Mouse (Mus musculus) cerebellum, adult 9-11 months (tissue): Measurements from ENCODE around the gene Mrpl50.
"Not testable (repeated sequence)": the region's sequence is repeated elsewhere in the genome, so short reads cannot be mapped to it uniquely, and the experiment has no call there.

ENCODE experiments used
- DNase-seq: peaks from one replicate; pipeline ENCODE4 v3.0.0; 2022

The Mrpl50 gene

DNA sequence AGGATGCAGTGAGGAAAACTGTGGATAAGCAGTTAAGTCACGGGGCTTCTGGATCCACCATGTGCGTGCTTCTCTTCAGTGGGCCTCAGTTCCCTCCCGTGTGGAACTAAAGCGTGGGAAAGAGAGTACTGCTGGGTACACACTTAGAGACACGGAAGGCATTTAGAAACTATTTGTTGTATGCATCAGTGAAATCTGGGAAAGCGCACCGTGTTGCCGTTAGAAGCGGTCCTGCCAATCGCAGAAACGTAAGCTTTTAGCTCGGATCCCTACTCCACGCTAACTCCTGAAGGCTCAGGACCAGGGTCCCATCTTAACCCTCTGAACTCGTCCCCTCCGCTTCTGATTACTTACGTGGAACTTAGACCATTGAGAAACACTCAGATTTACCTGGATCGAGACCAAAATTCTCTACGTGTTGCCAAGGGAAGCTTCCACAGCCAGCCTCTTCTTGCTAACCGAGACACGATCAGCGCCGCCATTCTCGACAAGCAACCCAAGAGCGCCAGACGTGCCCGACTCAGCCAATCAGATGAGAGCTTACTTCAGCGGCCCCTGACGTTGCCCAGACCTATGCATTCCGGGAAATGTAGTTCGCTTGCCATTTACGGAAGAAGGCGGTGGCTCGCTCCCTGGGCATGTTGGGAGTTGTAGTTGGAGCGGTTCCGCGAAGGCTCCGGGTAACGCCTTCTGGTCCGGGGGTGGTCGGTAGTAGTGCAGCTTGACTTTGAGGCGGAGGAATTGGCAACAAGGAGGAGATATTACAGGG lies at the start of gene Mrpl50, which contains the start of gene Zfp189:
Gene Mrpl50, minus strand, starts transcription at position 522 of the 769 bp plus-strand sequence.
Gene Zfp189, plus strand, starts transcription at position 605 of the 769 bp plus-strand sequence.
- peak; percentile 96 for DNase-seq

DNA sequence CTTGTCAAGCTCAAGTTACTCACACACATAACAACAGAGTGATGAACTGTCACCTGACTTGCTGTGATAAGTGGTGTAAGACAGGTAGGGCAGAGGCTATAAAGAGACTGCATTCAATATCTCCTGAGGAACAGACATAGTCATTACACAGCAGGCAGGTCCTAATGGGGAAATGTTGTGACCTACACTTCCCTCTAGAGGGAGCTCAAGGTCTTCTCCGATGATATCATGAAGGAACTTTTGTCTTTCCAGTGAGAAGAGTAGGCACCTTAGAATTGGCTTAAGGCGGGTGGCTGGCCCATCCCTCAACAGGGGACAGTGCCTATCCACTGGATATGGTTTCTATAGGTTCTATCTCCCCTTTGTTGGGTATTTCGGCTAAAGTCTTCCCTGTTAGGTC lies 46.7 kb upstream of the Mrpl50 start:
- DNase-seq: peak; percentile 70

DNA sequence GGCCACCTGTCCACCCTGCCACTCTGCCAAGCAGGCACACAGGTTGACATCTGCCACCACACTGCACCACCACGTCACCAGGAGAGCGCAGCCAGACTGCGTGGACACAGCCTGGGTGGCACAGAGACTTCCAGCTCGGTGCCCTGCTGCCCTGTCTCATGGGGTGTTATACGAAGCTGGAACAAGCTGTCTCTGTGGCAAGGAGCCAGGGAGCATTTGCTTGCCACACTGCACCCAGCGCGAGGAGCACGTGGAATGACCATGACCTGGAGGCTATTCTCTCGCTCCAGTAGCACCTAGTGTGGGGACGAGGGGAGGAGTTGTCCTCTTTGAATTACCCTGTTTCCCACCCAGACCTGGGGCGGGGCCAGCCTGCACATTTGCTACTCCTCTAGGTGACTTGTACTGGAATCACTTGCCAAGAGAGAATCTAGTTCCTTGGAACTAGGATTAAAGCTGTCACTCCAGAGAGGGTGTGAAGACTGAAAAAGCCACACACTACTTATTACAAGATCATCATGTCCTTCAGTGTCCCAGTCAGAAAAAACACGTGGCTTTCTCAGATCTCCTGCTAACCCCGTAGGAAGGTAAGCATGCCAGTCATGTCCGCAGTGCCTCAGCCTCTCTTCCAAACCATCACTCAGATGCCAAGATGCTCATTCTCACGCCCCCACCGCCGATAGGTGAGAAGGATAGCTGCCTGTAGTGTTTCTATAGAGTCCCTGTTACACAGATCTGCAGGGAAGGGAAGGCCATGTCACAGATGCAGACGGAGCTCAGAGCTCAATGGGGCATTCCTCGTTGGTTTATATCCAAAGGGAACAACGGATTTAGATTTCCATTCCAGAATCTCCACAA lies 39.3 kb upstream of the Mrpl50 start:
- peak; percentile 89 for DNase-seq

DNA sequence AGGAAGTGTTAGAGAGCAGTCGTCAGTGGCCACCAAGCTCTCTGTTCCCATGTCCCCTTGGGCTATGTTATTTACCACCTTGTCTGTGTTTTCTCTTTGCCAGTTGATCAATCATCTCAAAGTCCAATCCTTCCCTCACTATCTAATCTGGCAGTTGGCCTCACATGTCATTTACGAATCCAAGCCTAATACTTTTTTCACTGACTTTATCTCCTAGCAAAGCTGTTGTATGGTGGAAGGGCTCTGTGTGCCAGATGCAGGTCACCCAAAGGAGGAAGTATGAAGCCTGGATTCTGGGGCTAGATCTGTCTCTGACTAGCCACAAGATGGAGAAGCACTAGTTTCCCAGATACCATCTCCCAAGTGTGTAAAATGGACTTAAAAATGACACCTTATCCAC lies 37.3 kb upstream of the Mrpl50 start:
- DNase-seq: no peak

DNA sequence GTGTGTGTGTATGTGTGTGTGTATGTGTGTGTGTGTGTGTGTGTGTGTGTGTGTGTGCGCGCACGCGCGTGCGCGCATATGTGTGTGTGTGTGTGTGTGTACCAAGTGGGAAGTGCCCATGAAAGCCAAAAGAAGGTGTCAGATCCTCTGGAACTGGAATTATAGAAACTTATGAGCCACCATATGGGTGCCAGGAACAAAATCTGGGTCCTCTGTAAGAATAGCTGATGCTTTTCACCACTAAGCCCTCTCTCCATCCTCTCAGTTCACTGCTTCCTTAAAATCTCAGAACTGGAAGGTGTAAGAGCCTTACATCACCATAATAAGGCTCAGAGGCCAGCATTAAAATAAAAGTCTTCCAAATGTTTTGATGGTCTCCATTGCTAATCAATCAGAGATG lies 36.5 kb upstream of the Mrpl50 start:
- no peak for DNase-seq

DNA sequence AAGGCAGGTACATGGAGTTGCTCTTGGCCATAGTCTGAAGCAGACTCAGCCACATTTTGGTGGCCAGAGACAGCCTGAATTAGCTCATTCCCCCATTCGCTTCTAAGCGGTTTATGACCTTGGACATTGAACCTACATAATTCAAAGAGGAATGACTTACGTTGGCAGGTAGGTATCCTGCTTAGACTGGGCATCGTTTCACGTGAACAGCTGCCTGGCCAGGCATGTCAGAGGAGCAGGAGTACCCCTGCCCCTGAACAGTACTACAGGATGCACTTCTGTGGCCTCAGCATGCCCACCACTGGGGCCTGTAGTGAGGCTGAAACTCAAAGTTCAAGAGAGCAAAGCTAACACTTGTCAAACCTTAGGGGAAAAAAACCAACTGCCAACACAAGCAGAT lies 32.5 kb upstream of the Mrpl50 start:
- no peak for DNase-seq

DNA sequence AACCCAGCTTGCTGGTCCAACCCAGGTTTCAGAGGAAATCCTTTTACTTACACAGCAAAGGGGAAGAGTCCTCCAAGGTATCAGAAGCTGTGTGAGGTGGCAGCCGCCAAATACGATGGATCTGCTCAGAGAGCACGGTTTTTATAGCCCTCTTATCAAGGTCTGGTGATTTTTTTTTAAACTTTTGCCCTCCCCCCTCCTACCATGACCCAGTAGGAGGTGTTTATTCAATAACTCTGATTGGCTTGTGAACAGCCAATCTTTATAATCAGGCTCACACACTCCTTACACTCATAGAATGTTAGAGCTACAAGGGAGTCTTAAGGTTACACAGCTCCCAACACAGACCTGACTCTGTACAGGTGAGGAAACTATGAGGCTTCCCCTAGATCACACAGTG lies 28.5 kb upstream of the Mrpl50 start, which contains the start of gene Aldob:
Gene Aldob, minus strand, starts transcription at position 164 of the 400 bp plus-strand sequence.
- no peak for DNase-seq

DNA sequence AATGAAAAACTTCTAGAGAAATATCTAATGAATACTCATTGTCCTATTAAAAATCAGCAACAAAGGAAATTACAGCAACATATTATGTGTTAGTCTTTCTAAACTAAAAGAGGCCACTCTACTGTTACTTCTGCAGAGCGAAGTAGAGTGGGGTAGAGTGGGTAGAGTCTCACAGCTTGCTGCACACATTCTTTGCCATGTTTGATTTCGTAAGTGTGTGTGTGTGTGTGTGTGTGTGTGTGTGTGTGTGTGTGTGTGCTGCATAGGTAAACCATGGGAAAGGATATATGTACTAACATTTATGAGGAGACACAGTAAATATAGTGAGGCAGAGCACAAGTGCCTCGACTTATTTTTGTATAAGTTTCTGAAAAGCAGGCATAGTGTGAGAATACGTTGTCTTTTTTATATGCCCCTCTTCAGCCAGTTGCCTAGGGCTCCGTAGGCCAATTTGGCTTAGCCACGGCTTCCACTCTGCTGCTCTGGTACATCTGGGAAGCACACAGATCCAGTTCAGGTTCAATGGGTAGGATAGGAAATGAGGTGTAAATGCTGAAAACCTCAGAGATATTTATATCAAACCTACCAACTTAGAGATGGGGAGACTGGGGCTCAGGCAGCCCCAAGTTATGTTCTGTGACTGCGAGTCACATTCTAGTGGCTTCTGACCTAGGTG lies 26.8 kb upstream of the Mrpl50 start:
- DNase-seq: no peak

DNA sequence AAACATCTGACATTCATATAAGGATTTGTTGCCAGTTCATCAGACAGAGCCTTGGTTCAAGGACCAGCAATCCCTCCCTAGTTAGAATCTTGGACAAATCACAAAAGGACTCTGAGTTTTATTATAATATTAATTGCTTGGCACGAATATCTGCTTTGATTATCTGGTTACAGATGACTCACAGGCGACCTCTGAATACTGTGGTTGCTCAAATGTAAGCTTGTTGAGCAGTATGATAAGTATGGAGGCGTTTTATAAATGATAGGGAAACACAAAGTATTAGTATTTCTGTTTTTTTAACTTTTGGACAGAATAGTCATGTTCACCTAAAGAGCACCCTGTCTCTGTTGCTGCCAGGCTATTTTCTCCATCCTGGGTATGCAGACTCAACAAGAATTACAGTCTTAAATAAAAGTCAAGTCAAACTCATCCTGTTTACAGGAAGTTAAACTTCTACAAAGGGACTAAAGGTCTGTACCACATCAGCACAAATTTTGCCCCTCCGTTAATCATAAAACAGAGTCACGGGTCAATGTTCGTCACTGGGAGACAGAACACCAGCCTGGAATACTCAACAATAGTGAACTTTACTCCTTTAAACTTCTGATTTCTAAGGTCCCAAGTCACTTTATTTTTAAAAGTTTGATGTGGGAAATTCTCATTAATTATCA lies 26.1 kb upstream of the Mrpl50 start:
- no peak for DNase-seq

DNA sequence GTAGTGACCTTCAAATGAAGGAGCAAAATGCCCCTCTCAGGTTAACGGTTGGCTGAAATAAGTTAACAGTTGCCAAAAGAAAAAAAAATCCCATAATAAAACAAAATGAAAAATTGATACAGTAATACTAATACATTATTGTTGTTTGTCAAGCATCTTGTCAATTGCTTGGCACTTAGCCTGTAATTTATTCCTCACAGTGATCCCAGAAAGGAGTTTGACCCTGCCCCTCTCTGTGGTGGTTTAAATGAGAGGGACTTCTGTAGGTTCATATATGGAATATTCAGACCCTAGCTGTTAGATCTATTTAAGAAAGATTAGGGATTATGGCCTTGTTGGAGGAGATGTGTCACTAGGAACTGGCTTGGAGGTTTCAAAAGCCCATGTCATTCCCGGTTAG lies 25.1 kb upstream of the Mrpl50 start:
- DNase-seq: no peak

DNA sequence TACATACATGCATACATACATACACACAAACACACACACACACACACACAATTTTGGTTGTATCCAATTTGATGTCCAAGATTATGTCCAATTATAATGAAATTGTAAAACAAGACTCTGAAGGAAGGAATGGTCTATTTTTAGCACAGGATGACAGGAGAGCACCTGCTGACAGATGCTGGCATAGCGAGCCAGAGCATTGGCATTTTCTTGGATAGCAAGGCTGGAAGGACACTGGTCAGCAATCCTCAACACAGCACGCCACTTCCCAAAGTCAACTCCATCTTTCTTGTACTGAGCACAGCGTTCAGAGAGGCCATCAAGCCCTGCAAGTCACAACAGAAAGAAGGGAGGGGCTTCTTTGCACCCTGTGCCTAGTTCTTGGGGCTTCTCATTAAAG lies 20.1 kb upstream of the Mrpl50 start:
- no peak for DNase-seq

DNA sequence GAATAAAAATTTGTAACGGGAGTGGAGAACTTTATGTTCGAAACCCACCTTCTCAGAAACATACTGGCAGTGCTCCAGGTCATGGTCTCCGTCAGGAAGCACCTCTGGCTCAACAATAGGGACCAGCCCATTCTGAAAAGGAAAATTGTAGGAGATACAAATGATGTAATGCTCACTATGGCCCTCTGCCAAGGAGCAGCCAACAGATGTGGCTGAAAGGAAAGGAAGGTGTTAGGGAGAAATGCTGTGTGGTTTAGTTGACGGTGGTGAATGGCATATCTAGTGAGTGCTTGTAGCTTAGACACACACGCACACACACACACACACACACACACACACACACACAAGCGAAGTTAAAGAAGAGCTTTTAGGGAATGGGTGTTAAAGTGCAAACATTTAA lies 18.8 kb upstream of the Mrpl50 start:
- no peak for DNase-seq

DNA sequence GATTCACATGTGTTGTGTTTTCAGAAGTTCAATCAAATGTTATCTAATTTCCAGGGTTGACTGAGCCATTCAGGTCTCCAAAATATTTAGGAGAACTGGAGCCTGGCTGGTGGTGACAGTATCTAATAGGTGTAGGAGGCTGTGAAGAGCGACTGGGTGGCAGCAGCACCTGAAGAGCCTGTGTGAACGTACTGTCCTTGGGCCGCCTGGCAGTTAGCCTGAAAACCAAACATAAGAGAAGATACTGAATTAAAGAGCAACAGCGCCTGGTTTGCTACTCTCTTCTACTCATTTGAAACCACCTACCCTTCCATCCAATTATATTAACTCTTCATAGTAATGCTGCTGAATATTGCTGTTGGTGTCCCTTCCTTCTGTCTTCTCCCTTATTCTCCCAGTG lies 15.8 kb upstream of the Mrpl50 start:
- no peak for DNase-seq

DNA sequence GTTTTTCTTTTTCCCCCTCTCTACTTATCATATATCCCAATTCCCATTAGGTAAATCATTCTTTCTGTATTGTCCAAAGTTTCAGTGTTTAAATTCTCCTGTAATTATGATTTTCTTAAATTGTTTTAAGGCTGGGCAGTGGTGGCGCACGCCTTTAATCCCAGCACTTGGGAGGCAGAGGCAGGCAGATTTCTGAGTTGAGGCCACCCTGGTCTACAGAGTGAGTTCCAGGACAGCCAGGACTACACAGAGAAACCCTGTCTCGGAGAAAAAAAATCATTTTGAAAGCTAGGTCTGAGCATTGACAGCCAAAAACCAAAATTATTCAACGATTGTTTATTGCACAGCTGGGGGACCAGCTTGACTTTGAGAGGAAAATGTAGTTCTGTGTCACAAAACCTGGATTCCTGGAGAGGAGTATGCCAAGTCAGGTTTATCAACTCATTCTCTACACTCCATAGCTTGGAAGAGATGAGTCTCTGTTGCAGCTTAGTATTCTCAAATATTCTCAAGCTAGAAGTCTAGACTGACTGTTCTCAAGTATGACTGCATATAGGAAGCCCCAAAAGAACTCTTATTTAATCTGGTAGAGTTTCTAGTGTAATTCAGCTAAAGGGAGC lies 14.9 kb upstream of the Mrpl50 start:
- DNase-seq: no peak

DNA sequence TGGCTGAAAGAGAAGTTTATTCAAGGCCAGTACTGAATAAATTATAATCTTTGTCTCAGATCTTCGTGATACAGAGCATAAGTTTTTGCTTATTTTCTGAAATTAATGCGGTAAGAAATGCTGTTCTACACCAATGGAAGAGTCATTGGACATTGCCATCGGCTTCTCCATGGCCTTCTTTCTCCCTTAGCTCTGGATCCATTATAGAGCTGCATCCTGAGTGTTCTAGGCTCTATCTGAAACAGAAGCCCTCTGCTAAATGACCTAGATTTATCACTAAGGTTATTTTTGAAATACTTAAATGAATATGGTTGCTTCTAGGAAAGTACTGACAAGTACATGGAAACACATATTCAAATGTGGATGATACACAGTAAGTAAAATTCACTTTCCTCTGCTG lies 14.1 kb upstream of the Mrpl50 start:
- DNase-seq: no peak

DNA sequence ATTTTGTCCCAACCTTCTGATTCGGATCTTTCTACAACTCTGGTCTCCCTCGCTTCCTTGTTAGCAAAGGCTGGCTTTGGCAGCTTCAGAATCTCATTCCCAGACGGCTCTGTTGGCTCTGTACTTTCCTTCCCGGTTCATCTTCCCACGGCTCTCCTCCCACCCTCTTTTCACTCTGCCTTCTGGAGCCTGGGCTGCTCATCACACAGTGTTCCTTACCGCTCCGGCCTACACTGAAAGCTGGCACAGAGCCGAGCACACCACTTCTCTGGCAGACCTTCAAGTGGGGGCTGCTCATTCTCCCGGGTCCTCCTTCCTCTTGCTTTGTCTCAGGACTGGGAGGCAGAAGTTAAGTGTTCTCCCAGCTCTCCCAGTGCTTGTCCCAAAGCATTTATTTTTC lies 1.7 kb upstream of the Mrpl50 start:
- DNase-seq: peak; percentile 52

DNA sequence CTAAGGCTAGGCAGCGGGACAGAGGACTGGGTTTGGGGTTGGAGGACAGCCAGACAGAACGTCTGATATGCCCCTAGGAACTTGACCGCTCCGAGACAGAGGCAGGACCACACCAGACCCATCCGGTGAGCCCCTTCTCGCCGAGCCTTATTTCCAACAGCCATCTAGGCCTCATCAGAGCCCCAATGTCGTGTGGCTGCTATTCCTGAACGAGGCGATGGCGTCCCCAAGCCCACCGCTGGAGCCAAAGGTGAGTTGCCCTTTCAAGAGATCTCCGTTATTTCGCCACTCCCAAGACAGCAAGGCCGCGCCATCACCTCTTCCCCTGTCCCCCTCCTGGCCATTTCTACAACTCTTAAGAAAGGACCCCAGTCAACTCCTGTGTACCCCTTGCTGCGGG lies 453 bp upstream of the Mrpl50 start:
- DNase-seq: no peak

DNA sequence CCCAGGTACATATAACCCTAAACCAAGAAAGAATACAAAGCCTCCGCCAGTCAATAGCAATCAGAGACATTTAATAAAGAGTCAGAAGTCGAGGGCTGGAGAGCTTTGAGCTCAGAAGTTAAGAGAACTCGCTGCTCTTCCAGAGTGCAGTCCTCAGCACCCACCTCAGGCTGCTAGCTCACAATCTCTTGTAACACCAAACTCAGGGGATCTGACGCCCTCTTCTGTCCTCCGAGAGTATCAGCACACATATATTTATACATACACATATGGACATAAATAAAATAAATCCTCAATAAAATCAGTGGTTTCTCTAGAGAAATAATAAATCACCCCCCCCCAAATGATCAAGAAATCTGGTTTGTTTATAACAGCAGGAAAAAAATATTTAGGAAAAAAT lies 1.4 kb downstream of the Mrpl50 start:
- no peak for DNase-seq

DNA sequence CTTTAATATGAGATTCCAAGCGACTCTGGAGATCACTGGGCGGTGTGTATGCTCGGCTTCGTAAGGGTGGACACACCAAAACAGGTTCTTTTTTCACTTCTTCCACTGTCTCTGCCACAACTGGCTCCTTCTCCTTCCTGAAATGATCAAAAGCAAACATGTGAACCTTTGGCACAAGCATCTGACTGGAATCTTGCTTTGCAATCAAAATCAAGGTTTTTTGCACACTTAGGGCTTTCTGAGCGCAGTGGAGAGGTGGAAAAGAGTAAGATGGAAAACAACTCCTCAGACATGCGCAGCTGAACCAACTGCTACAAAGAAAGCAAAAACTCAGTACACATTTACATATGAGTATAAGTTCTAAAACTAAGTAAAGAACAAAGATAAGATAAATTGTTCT lies 6.5 kb downstream of the Mrpl50 start:
- no peak for DNase-seq

DNA sequence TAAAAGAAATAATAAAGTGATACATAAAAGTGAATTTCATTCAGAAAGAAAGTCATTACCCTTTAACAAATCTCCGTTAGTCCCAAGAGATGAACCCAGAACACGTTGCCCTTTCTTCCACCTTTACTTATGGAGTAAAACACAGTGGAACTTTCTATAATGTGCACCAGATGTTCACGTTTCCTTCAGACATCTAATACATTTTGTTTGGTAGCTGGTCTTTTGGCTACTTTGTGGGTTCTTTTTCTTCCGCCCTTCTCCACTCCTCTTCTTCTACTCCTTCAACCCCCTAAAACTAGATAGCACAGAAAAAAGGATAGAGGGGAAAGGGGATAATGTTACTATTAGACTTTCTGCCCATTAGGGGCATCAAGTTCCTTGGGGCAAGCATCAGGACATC lies 8.3 kb downstream of the Mrpl50 start:
- DNase-seq: no peak

DNA sequence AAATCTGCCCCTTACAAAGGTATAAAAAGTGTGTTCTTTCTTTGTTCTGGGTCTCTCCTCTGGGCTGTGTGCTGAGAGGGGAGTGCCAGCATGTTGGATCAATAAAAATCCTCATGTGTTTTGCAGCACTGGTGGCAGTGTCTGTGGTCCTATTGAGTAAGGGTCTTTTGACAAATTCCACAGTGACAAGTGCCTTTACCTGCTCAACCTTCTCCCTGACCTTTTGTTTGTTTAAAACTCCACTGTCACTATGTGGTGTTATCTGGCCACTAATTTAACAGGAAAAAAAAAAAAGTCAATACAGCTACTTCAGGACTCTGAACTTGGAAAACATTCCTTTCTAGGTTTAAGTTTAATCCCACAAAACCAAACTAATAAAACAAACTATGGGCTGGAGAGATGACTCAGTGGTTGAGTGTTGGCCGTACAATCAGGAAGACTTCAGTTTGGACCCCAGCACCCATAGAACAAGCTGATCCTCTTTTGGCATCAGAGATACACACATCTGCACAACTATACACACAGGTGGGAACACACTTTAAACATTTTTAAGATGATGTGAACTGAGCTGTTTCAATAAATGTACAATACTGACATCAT lies 10.6 kb downstream of the Mrpl50 start:
- not testable (repeated sequence) for DNase-seq

DNA sequence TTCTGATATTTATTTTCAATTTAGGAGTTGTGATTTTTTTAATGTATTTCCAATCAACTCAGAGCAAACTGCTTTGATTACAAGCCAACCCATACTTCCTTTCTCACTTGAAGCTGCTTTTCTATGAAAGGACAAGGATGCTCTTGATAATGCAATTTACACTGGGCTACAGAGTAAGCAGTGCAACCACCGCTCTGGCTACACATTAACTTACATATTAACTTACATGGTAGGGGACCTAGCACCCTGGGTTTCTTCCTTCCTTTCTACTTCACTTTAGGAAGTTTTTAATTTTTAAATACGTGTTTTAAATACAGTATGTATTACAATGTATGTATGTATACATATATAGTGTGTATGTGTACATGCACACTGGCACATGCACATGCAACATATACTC lies 11.7 kb downstream of the Mrpl50 start:
- no peak for DNase-seq
